Mouse (Mus musculus) E14TG2a.4 (cell line): ENCODE data around the gene Bmp5.

Experiments used
- CTCF ChIP-seq: conservative IDR thresholded peaks from 2 replicates; pipeline ENCODE4 v1.5.1; 2014; ENCODE audit warnings: low read length
- NANOG ChIP-seq: IDR thresholded peaks from 2 replicates; pipeline ENCODE4 v1.6.1; 2014; ENCODE audit warnings: borderline replicate concordance, low read length, mixed read lengths
- POU5F1 ChIP-seq: IDR thresholded peaks from 2 replicates; pipeline ENCODE4 v1.6.1; 2014; ENCODE audit warnings: low read length, borderline replicate concordance

DNA sequence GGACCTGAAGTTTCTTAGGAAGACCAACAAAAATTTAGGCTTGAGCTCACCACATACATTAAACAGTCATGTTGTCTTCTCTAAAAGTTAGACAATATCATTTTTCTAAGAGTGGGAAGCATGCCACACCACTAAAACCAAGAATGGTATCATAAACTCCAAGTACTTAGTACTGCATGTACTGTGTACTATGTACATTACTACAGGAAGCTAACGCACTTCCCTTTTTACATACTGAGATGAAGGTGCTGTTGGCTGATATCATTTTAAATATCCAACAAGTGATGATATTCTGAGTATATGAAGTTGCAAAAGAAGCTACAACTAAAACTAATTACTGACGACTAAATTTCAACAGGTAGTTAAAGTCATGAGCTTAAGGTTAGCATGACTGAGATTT is 13.6 kb upstream of the Bmp5 start:
- TF ChIP-seq CTCF (no peak), NANOG (no peak), POU5F1 (no peak)
